Mouse (Mus musculus): Measurements from ENCODE around the gene Pou2f2. TPM values are rescaled to one million over a fixed set of nuclear protein-coding genes. Genes with fewer than 3 reads are reported as not detected.

Gene Pou2f2
- polyA plus RNA-seq, 1 experiment, result 8.4 TPM

- DNase-seq, result peak; percentile 36 to 56
- TF ChIP-seq CTCF (IDR thresholded peaks at IDR 0.05; ENCODE audit: borderline replicate concordance, insufficient read depth, low read depth, low read length) (no peak), POLR2A (IDR thresholded peaks at IDR 0.05; ENCODE audit: borderline replicate concordance, insufficient read depth, low read length) (no peak)
- H3K27ac ChIP-seq (ENCODE audit: insufficient read depth, low read length), result peak overlapping the region; percentile 98
- H3K4me3 ChIP-seq (replicated peaks; ENCODE audit: insufficient read depth, low read depth, low read length), result peak overlapping the region; percentile 92
- no peaks in the 10 kb centered on the region for H3K27me3 ChIP-seq (ENCODE audit: control insufficient read depth, insufficient read depth, low read length)
- H3K4me1 ChIP-seq (ENCODE audit: control insufficient read depth, insufficient read depth, low read length), result peaks cover 34% of the 10 kb centered on the region
- WGBS, result 4% methylated on average over 17 of the region's 17 CpGs
Measured at GRCm38 (mm10) chr7:25178317-25178716, 1.2 kb downstream of the Pou2f2 start.

GRCm38 (mm10) chr7:25174343-25174742 lies 5.2 kb downstream of the Pou2f2 start:
- H3K4me3 ChIP-seq (replicated peaks; ENCODE audit: insufficient read depth, low read depth, low read length), result no peak overlapping the region
- H3K27me3 ChIP-seq (ENCODE audit: control insufficient read depth, insufficient read depth, low read length), result no peaks in the 10 kb centered on the region
- TF ChIP-seq CTCF (IDR thresholded peaks at IDR 0.05; ENCODE audit: borderline replicate concordance, insufficient read depth, low read depth, low read length) (no peak), POLR2A (IDR thresholded peaks at IDR 0.05; ENCODE audit: borderline replicate concordance, insufficient read depth, low read length) (no peak)
- WGBS, result 30% methylated on average over 11 of the region's 11 CpGs
- peak in 1 of 2 experiments; percentile 40 for DNase-seq
- H3K27ac ChIP-seq (ENCODE audit: insufficient read depth, low read length), result no peak overlapping the region
- H3K4me1 ChIP-seq (ENCODE audit: control insufficient read depth, insufficient read depth, low read length), result peaks cover 38% of the 10 kb centered on the region

DNA sequence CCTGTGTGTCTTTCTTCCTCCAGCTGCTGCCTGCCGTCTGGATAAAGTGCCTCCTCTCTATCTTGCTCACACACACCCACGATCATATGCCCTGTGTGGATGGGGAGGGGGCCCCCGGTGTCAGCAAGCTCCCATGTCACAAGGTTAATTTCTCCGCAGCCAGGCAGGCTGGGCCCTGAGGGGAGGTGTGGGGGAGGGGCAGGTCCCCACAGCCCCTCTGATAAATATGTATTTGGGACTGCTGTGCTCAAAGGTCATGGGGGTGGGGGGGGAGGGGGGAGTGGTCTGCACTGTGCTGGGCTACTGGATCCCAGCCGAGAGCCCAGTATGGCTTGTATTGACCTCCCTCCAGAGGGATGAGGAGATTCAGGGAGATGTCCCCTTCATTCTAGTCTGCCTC lies 6.9 kb downstream of the Pou2f2 start:
- DNase-seq, result no peak
- WGBS, result 52% methylated on average over 5 of the region's 5 CpGs
- H3K27me3 ChIP-seq (ENCODE audit: control insufficient read depth, insufficient read depth, low read length), result no peaks in the 10 kb centered on the region
- H3K27ac ChIP-seq (ENCODE audit: insufficient read depth, low read length), result no peak overlapping the region
- TF ChIP-seq POLR2A (IDR thresholded peaks at IDR 0.05; ENCODE audit: borderline replicate concordance, insufficient read depth, low read length), result no peak
- no peak for TF ChIP-seq CTCF (IDR thresholded peaks at IDR 0.05; ENCODE audit: borderline replicate concordance, insufficient read depth, low read depth, low read length)
- H3K4me1 ChIP-seq (ENCODE audit: control insufficient read depth, insufficient read depth, low read length), result peaks cover 35% of the 10 kb centered on the region
- no peak overlapping the region for H3K4me3 ChIP-seq (replicated peaks; ENCODE audit: insufficient read depth, low read depth, low read length)

DNA sequence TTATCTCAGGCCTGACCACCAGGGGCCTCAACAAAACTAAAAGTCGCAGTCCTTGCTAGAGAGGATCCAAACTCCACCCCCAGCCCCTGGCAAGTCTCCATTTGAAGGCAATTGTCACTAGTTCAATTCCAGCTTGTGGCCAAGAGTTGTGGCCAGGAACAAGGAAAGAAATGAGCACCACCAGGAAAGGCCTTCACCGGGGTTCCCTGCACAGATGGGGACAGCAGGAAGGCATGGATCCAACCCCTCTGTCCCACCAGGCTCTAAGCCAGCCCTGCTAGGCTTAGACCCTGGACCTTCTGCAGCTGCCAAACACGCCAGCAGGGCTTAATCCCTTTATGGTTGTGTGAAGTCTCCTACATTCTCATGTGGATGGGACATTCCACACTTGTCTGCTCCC lies 8.9 kb downstream of the Pou2f2 start:
- Histone ChIP-seq H3K4me3 (replicated peaks; ENCODE audit: insufficient read depth, low read depth, low read length) (no peak overlapping the region), H3K27ac (ENCODE audit: insufficient read depth, low read length) (no peak overlapping the region), H3K27me3 (ENCODE audit: control insufficient read depth, insufficient read depth, low read length) (no peaks in the 10 kb centered on the region), H3K4me1 (ENCODE audit: control insufficient read depth, insufficient read depth, low read length) (peaks cover 30% of the 10 kb centered on the region)
- no peak for DNase-seq
- WGBS, result 16% methylated on average over 3 of the region's 3 CpGs
- TF ChIP-seq POLR2A (IDR thresholded peaks at IDR 0.05; ENCODE audit: borderline replicate concordance, insufficient read depth, low read length) (no peak), CTCF (IDR thresholded peaks at IDR 0.05; ENCODE audit: borderline replicate concordance, insufficient read depth, low read depth, low read length) (no peak)

GRCm38 (mm10) chr7:25166106-25166505 lies 13.4 kb downstream of the Pou2f2 start:
- 89% methylated on average over 5 of the region's 5 CpGs for WGBS
- Histone ChIP-seq H3K4me1 (ENCODE audit: control insufficient read depth, insufficient read depth, low read length) (peaks cover 14% of the 10 kb centered on the region), H3K27me3 (ENCODE audit: control insufficient read depth, insufficient read depth, low read length) (no peaks in the 10 kb centered on the region), H3K27ac (ENCODE audit: insufficient read depth, low read length) (no peak overlapping the region), H3K4me3 (replicated peaks; ENCODE audit: insufficient read depth, low read depth, low read length) (no peak overlapping the region)
- TF ChIP-seq POLR2A (IDR thresholded peaks at IDR 0.05; ENCODE audit: borderline replicate concordance, insufficient read depth, low read length) (no peak), CTCF (IDR thresholded peaks at IDR 0.05; ENCODE audit: borderline replicate concordance, insufficient read depth, low read depth, low read length) (no peak)
- DNase-seq, result no peak

GRCm38 (mm10) chr7:25156158-25156648 lies 23.3 kb downstream of the Pou2f2 start:
- no peak overlapping the region for H3K27ac ChIP-seq (ENCODE audit: insufficient read depth, low read length)
- TF ChIP-seq CTCF (IDR thresholded peaks at IDR 0.05; ENCODE audit: borderline replicate concordance, insufficient read depth, low read depth, low read length) (no peak), POLR2A (IDR thresholded peaks at IDR 0.05; ENCODE audit: borderline replicate concordance, insufficient read depth, low read length) (no peak)
- H3K27me3 ChIP-seq (ENCODE audit: control insufficient read depth, insufficient read depth, low read length), result no peaks in the 10 kb centered on the region
- 73% methylated on average over 14 of the region's 14 CpGs for WGBS
- H3K4me3 ChIP-seq (replicated peaks; ENCODE audit: insufficient read depth, low read depth, low read length), result no peak overlapping the region
- no peak for DNase-seq
- peaks cover 19% of the 10 kb centered on the region for H3K4me1 ChIP-seq (ENCODE audit: control insufficient read depth, insufficient read depth, low read length)

GRCm38 (mm10) chr7:25155469-25156157 lies 23.9 kb downstream of the Pou2f2 start:
- H3K4me1 ChIP-seq (ENCODE audit: control insufficient read depth, insufficient read depth, low read length), result peaks cover 19% of the 10 kb centered on the region
- no peak overlapping the region for H3K27ac ChIP-seq (ENCODE audit: insufficient read depth, low read length)
- H3K27me3 ChIP-seq (ENCODE audit: control insufficient read depth, insufficient read depth, low read length), result no peaks in the 10 kb centered on the region
- DNase-seq, result no peak
- TF ChIP-seq POLR2A (IDR thresholded peaks at IDR 0.05; ENCODE audit: borderline replicate concordance, insufficient read depth, low read length) (no peak), CTCF (IDR thresholded peaks at IDR 0.05; ENCODE audit: borderline replicate concordance, insufficient read depth, low read depth, low read length) (no peak)
- no peak overlapping the region for H3K4me3 ChIP-seq (replicated peaks; ENCODE audit: insufficient read depth, low read depth, low read length)
- 73% methylated on average over 17 of the region's 17 CpGs for WGBS

GRCm38 (mm10) chr7:25154648-25155047 lies 24.9 kb downstream of the Pou2f2 start:
- H3K4me3 ChIP-seq (replicated peaks; ENCODE audit: insufficient read depth, low read depth, low read length), result no peak overlapping the region
- no peak for DNase-seq
- no peaks in the 10 kb centered on the region for H3K27me3 ChIP-seq (ENCODE audit: control insufficient read depth, insufficient read depth, low read length)
- H3K4me1 ChIP-seq (ENCODE audit: control insufficient read depth, insufficient read depth, low read length), result peaks cover 23% of the 10 kb centered on the region
- WGBS, result 50% methylated on average over 4 of the region's 4 CpGs
- no peak overlapping the region for H3K27ac ChIP-seq (ENCODE audit: insufficient read depth, low read length)
- no peak for TF ChIP-seq CTCF (IDR thresholded peaks at IDR 0.05; ENCODE audit: borderline replicate concordance, insufficient read depth, low read depth, low read length)
- no peak for TF ChIP-seq POLR2A (IDR thresholded peaks at IDR 0.05; ENCODE audit: borderline replicate concordance, insufficient read depth, low read length)

Data from cerebellum, adult 2 months (tissue).